Mouse (Mus musculus) testis, adult 2 months (tissue): ENCODE data around the gene Speer4f2.

ENCODE experiments used
- CTCF ChIP-seq: fragments of 200-500 bp; IDR thresholded peaks from 2 replicates; pipeline ENCODE4 v1.5.1; 2012; ENCODE audit warnings: low read depth, mild to moderate bottlenecking, inconsistent platforms, low read length, moderate library complexity; ENCODE audit not compliant: control insufficient read depth, insufficient read depth, insufficient replicate concordance
- POLR2A ChIP-seq: fragments of 200-500 bp; IDR thresholded peaks from 2 replicates; pipeline ENCODE4 v1.6.1; 2012; ENCODE audit warnings: low read depth, mild to moderate bottlenecking, inconsistent platforms, low read length, moderate library complexity; ENCODE audit not compliant: control insufficient read depth

- no peak for TF ChIP-seq CTCF
- no peak for TF ChIP-seq POLR2A
Observed at GRCm38 (mm10) chr5:17408924-17409660, 36.1 kb downstream of the Speer4f2 start.
